Mouse (Mus musculus): ENCODE results near the gene Olfr385. TPM values are rescaled to one million over a fixed set of nuclear protein-coding genes. Genes with fewer than 3 reads are reported as not detected.

The Olfr385 gene
- not detected for polyA plus RNA-seq (2017; shearing (Covaris generic))

GRCm38 (mm10) chr11:73592908-73593307, at the start of gene Olfr385:
TSS of gene Olfr385 (minus strand) at chr11:73593008.

GRCm38 (mm10) chr11:73598294-73598693, 5.5 kb upstream of the Olfr385 start, which contains the start of gene Olfr384:
TSS of gene Olfr384 (plus strand) at chr11:73598594.

Other genes with a start within 250 kb of the Olfr385 start
- not detected for gene Olfr20, start 242.2 kb downstream of the Olfr385 start, polyA plus RNA-seq (2017; shearing (Covaris generic))
- not detected for gene Olfr376, start 221.8 kb downstream of the Olfr385 start, polyA plus RNA-seq (2017; shearing (Covaris generic))
- gene Olfr1, start 193.4 kb downstream of the Olfr385 start, polyA plus RNA-seq (2017; shearing (Covaris generic)): not detected
- gene Olfr378, start 164.5 kb downstream of the Olfr385 start, polyA plus RNA-seq (2017; shearing (Covaris generic)): not detected
- gene Olfr380, start 135.5 kb downstream of the Olfr385 start, polyA plus RNA-seq (2017; shearing (Covaris generic)): not detected
- gene Olfr381, start 101.4 kb downstream of the Olfr385 start, polyA plus RNA-seq (2017; shearing (Covaris generic)): not detected
- not detected for gene Olfr382, start 75.8 kb downstream of the Olfr385 start, polyA plus RNA-seq (2017; shearing (Covaris generic))
- gene Olfr384, start 5.6 kb upstream of the Olfr385 start, polyA plus RNA-seq (2017; shearing (Covaris generic)): not detected
- not detected for gene Zfp735, start 95.8 kb upstream of the Olfr385 start, polyA plus RNA-seq (2017; shearing (Covaris generic))
- not detected for gene Olfr389, start 187.7 kb upstream of the Olfr385 start, polyA plus RNA-seq (2017; shearing (Covaris generic))
- not detected for gene Olfr390, start 190.0 kb upstream of the Olfr385 start, polyA plus RNA-seq (2017; shearing (Covaris generic))
- gene Olfr391-ps, start 210.0 kb upstream of the Olfr385 start, polyA plus RNA-seq (2017; shearing (Covaris generic)): not detected
- 0.08 TPM for gene Olfr392, start 224.0 kb upstream of the Olfr385 start, polyA plus RNA-seq (2017; shearing (Covaris generic))